Mouse (Mus musculus) E14TG2a.4 (cell line): ENCODE measurements around the gene Wrap53.

Source experiments
- CTCF ChIP-seq: conservative IDR thresholded peaks from 2 replicates; pipeline ENCODE4 v1.5.1; 2014; ENCODE audit warnings: low read length
- NANOG ChIP-seq: IDR thresholded peaks from 2 replicates; pipeline ENCODE4 v1.6.1; 2014; ENCODE audit warnings: borderline replicate concordance, low read length, mixed read lengths

- TF ChIP-seq CTCF (no peak), NANOG (no peak)
These were observed 37.8 kb upstream of the Wrap53 start, which contains the start of gene Shbg for GRCm38 (mm10) chr11:69617805-69618204.
